Mouse (Mus musculus) intestine, embryonic 16.5 days (tissue): ENCODE results near the gene Dtd1. TPM values are rescaled to one million over a fixed set of nuclear protein-coding genes. Genes with fewer than 3 reads are reported as not detected.

Source experiments
- ATAC-seq: fragments of 200-750 bp; cut with Nextera tagmentation; 2 replicates; pipeline ENCODE4 v1.8.0; 2017; ENCODE audit warnings: moderate TSS enrichment, moderate library complexity
- H3K27ac ChIP-seq: fragments of 300-500 bp; sonication (generic); 2 replicates; pipeline ENCODE4 v1.5.1; 2014; ENCODE audit warnings: mild to moderate bottlenecking, low read length
- H3K27me3 ChIP-seq: fragments of 300-500 bp; sonication (generic); replicated peaks from 2 replicates; pipeline ENCODE4 v1.6.1; 2014; ENCODE audit warnings: low read length, control low read depth, mixed read lengths; ENCODE audit not compliant: control insufficient read depth, insufficient read depth
- H3K36me3 ChIP-seq: fragments of 300-500 bp; sonication (generic); 2 replicates; pipeline ENCODE4 v1.6.1; 2014; ENCODE audit warnings: low read length, control low read depth; ENCODE audit not compliant: control insufficient read depth, insufficient read depth
- H3K4me1 ChIP-seq: fragments of 300-500 bp; sonication (generic); 2 replicates; pipeline ENCODE4 v1.6.1; 2014; ENCODE audit warnings: low read length, control low read depth, mixed read lengths; ENCODE audit not compliant: control insufficient read depth, insufficient read depth
- H3K4me2 ChIP-seq: fragments of 300-500 bp; sonication (generic); 2 replicates; pipeline ENCODE4 v1.6.1; 2014; ENCODE audit warnings: low read depth, low read length, control low read depth
- H3K4me3 ChIP-seq: fragments of 300-500 bp; sonication (generic); 2 replicates; pipeline ENCODE4 v1.5.1; 2014; ENCODE audit warnings: mild to moderate bottlenecking, low read length
- H3K9ac ChIP-seq: fragments of 300-500 bp; sonication (generic); 2 replicates; pipeline ENCODE4 v1.6.1; 2014; ENCODE audit warnings: low read depth, low read length
- H3K9me3 ChIP-seq: fragments of 300-500 bp; sonication (generic); 2 replicates; pipeline ENCODE4 v1.6.1; 2016; ENCODE audit warnings: low read length, control low read depth; ENCODE audit not compliant: control insufficient read depth
- WGBS: fragments of 180-500 bp; shearing (Covaris S2); extraction: QIAGEN DNeasy Blood & Tissue Kit; methylation state at CpG from one replicate; pipeline ENCODE4 v1.1.7; 2014; 5-methylcytosine and 5-hydroxymethylcytosine counted together
- polyA plus RNA-seq: library from polyadenylated mRNA; unstranded; fragments of >200 nt; fragmentation: Nextera tagmentation; extraction: Ambion mirVana; gene quantifications from 2 replicates; pipeline ENCODE4 v1.2.1, GENCODE M21; 2015

Dtd1 gene
- polyA plus RNA-seq, 1 experiment from 2014 or later = 50.0 TPM

- no peak overlapping the region for H3K4me3 ChIP-seq
- H3K4me1 ChIP-seq = 0 out of 2 replicates have a peak, but pooled peaks cover 4% of the 10 kb centered on the region
- no peak overlapping the region for H3K9ac ChIP-seq
- H3K9me3 ChIP-seq = no peaks in the 10 kb centered on the region
- H3K27ac ChIP-seq = no peak overlapping the region
- H3K4me2 ChIP-seq = no peak overlapping the region
- 66% methylated on average over 2 of the region's 2 CpGs for WGBS
- no peaks in the 10 kb centered on the region for H3K27me3 ChIP-seq
- no peak for ATAC-seq
- H3K36me3 ChIP-seq = peaks cover 2% of the 10 kb centered on the region; the same call in 1 of the 2 replicates
These were observed 1.7 kb upstream of the Dtd1 start for GRCm38 (mm10) chr2:144598006-144598405.

- ATAC-seq = no peak
- 100% methylated on average over 1 of the region's 1 CpGs for WGBS
- Histone ChIP-seq H3K27me3 (no peaks in the 10 kb centered on the region), H3K4me2 (no peak overlapping the region), H3K4me1 (0 out of 2 replicates have a peak, but pooled peaks cover 4% of the 10 kb centered on the region), H3K27ac (no peak overlapping the region), H3K9me3 (no peaks in the 10 kb centered on the region), H3K36me3 (no peaks in the 10 kb centered on the region), H3K9ac (no peak overlapping the region), H3K4me3 (no peak overlapping the region)
These were observed 1.9 kb downstream of the Dtd1 start for GRCm38 (mm10) chr2:144601576-144601975.

- 88% methylated on average over 6 of the region's 6 CpGs for WGBS
- ATAC-seq = no peak
These were observed 14.3 kb downstream of the Dtd1 start for GRCm38 (mm10) chr2:144613956-144614355.

GRCm38 (mm10) chr2:144617074-144617874 lies 17.6 kb downstream of the Dtd1 start:
- Histone ChIP-seq H3K4me3 (no peak overlapping the region), H3K27ac (no peak overlapping the region), H3K9me3 (no peaks in the 10 kb centered on the region), H3K9ac (no peak overlapping the region), H3K27me3 (no peaks in the 10 kb centered on the region), H3K4me1 (no peaks in the 10 kb centered on the region), H3K4me2 (no peak overlapping the region), H3K36me3 (no peaks in the 10 kb centered on the region)
- 64% methylated on average over 16 of the region's 16 CpGs for WGBS
- peak; percentile 97 for ATAC-seq

More at GRCm38 (mm10) chr2:144613956-144614355, 14.3 kb downstream of the Dtd1 start:
- H3K36me3 ChIP-seq = no peaks in the 10 kb centered on the region
- no peak overlapping the region for H3K4me3 ChIP-seq
- no peaks in the 10 kb centered on the region for H3K9me3 ChIP-seq
- H3K9ac ChIP-seq = no peak overlapping the region
- H3K27me3 ChIP-seq = no peaks in the 10 kb centered on the region
- H3K4me2 ChIP-seq = no peak overlapping the region
- H3K4me1 ChIP-seq = no peaks in the 10 kb centered on the region
- no peak overlapping the region for H3K27ac ChIP-seq

GRCm38 (mm10) chr2:144621491-144621890 lies 21.8 kb downstream of the Dtd1 start:
- H3K4me3 ChIP-seq = no peak overlapping the region
- no peaks in the 10 kb centered on the region for H3K4me1 ChIP-seq
- ATAC-seq = no peak
- no peaks in the 10 kb centered on the region for H3K27me3 ChIP-seq
- H3K36me3 ChIP-seq = no peaks in the 10 kb centered on the region
- no peak overlapping the region for H3K9ac ChIP-seq
- no peak overlapping the region for H3K4me2 ChIP-seq
- no peaks in the 10 kb centered on the region for H3K9me3 ChIP-seq
- H3K27ac ChIP-seq = no peak overlapping the region
- WGBS = 82% methylated on average over 6 of the region's 6 CpGs

GRCm38 (mm10) chr2:144633551-144633950 lies 33.9 kb downstream of the Dtd1 start:
- Histone ChIP-seq H3K9ac (no peak overlapping the region), H3K27ac (no peak overlapping the region), H3K9me3 (no peaks in the 10 kb centered on the region), H3K4me1 (no peaks in the 10 kb centered on the region), H3K4me3 (no peak overlapping the region), H3K4me2 (no peak overlapping the region), H3K27me3 (no peaks in the 10 kb centered on the region), H3K36me3 (no peaks in the 10 kb centered on the region)
- 80% methylated on average over 2 of the region's 2 CpGs for WGBS
- ATAC-seq = no peak

- H3K27me3 ChIP-seq = no peaks in the 10 kb centered on the region
- H3K4me2 ChIP-seq = no peak overlapping the region
- 71% methylated on average over 5 of the region's 5 CpGs for WGBS
- peak overlapping the region; percentile 33 for H3K27ac ChIP-seq
- no peak overlapping the region for H3K9ac ChIP-seq
- no peak overlapping the region for H3K4me3 ChIP-seq
- no peak for ATAC-seq
- H3K36me3 ChIP-seq = no peaks in the 10 kb centered on the region
- H3K4me1 ChIP-seq = no peaks in the 10 kb centered on the region
- H3K9me3 ChIP-seq = no peaks in the 10 kb centered on the region
These were observed 34.5 kb downstream of the Dtd1 start for GRCm38 (mm10) chr2:144634231-144634630.

GRCm38 (mm10) chr2:144634729-144635128 lies 35.0 kb downstream of the Dtd1 start:
- H3K9ac ChIP-seq = no peak overlapping the region
- no peaks in the 10 kb centered on the region for H3K27me3 ChIP-seq
- 59% methylated on average over 2 of the region's 2 CpGs for WGBS
- H3K9me3 ChIP-seq = no peaks in the 10 kb centered on the region
- H3K4me2 ChIP-seq = no peak overlapping the region
- no peak overlapping the region for H3K27ac ChIP-seq
- no peaks in the 10 kb centered on the region for H3K36me3 ChIP-seq
- no peaks in the 10 kb centered on the region for H3K4me1 ChIP-seq
- no peak overlapping the region for H3K4me3 ChIP-seq
- ATAC-seq = no peak

- Histone ChIP-seq H3K4me3 (no peak overlapping the region), H3K27me3 (no peaks in the 10 kb centered on the region), H3K27ac (no peak overlapping the region), H3K9me3 (no peaks in the 10 kb centered on the region), H3K36me3 (no peaks in the 10 kb centered on the region), H3K4me2 (no peak overlapping the region), H3K4me1 (no peaks in the 10 kb centered on the region), H3K9ac (no peak overlapping the region)
- peak; percentile 65; the same call in 1 of the 2 replicates for ATAC-seq
- 19% methylated on average over 5 of the region's 5 CpGs for WGBS
These were observed 36.1 kb downstream of the Dtd1 start for GRCm38 (mm10) chr2:144635644-144636320.
